Mouse (Mus musculus) intestine, embryonic 14.5 days (tissue): Measurements from ENCODE around the gene Slc43a2. TPM values are rescaled to one million over a fixed set of nuclear protein-coding genes. Genes with fewer than 3 reads are reported as not detected.

ENCODE experiments used
- ATAC-seq: fragments of 200-750 bp; cut with Nextera tagmentation; replicated peaks from 2 replicates; pipeline ENCODE4 v1.8.0; 2017; ENCODE audit warnings: low read depth, moderate number of reproducible peaks, moderate TSS enrichment, moderate library complexity; ENCODE audit not compliant: low FRiP score, low TSS enrichment
- DNase-seq: peaks from one replicate; pipeline ENCODE4 v3.0.0-alpha.2; 2018; ENCODE audit warnings: low spot score
- H3K27ac ChIP-seq: fragments of 300-500 bp; sonication (generic); 2 replicates; pipeline ENCODE4 v1.5.1; 2014; ENCODE audit warnings: low read depth, mild to moderate bottlenecking, control low read depth
- H3K27me3 ChIP-seq: fragments of 300-500 bp; sonication (generic); replicated peaks from 2 replicates; pipeline ENCODE4 v1.6.1; 2014; ENCODE audit warnings: low read length, control low read depth; ENCODE audit not compliant: control insufficient read depth, insufficient read depth
- H3K36me3 ChIP-seq: fragments of 300-500 bp; sonication (generic); 2 replicates; pipeline ENCODE4 v1.6.1; 2014; ENCODE audit warnings: low read length, control low read depth; ENCODE audit not compliant: control insufficient read depth, insufficient read depth
- H3K4me1 ChIP-seq: fragments of 300-500 bp; sonication (generic); replicated peaks from 2 replicates; pipeline ENCODE4 v1.6.1; 2014; ENCODE audit warnings: low read length, control low read depth, mixed read lengths; ENCODE audit not compliant: control insufficient read depth, insufficient read depth
- H3K4me2 ChIP-seq: fragments of 300-500 bp; sonication (generic); 2 replicates; pipeline ENCODE4 v1.6.1; 2014; ENCODE audit warnings: low read length
- H3K4me3 ChIP-seq: fragments of 300-500 bp; sonication (generic); 2 replicates; pipeline ENCODE4 v1.5.1; 2014; ENCODE audit warnings: low read depth, low read length, control low read depth, mixed read lengths
- H3K9ac ChIP-seq: fragments of 300-500 bp; sonication (generic); 2 replicates; pipeline ENCODE4 v1.6.1; 2014; ENCODE audit warnings: mild to moderate bottlenecking, low read length
- H3K9me3 ChIP-seq: fragments of 300-500 bp; sonication (generic); 2 replicates; pipeline ENCODE4 v1.6.1; 2016; ENCODE audit warnings: low read length, control low read depth; ENCODE audit not compliant: control insufficient read depth
- WGBS: fragments of 180-500 bp; shearing (Covaris S2); extraction: QIAGEN DNeasy Blood & Tissue Kit; methylation state at CpG from one replicate; pipeline ENCODE4 v1.1.7; 2014; 5-methylcytosine and 5-hydroxymethylcytosine counted together
- polyA plus RNA-seq: library from polyadenylated mRNA; unstranded; fragments of >200 nt; fragmentation: Nextera tagmentation; extraction: Ambion mirVana; gene quantifications from 2 replicates; pipeline ENCODE4 v1.2.1, GENCODE M21; 2014

The Slc43a2 gene
- polyA plus RNA-seq, 1 experiment from 2014 or later = 4.8 TPM

- H3K27me3 ChIP-seq = no peaks in the 10 kb centered on the region
- H3K9me3 ChIP-seq = no peaks in the 10 kb centered on the region
- no peaks in the 10 kb centered on the region for H3K36me3 ChIP-seq
- WGBS = 63% methylated on average over 2 of the region's 2 CpGs
- H3K4me2 ChIP-seq = no peak overlapping the region
- DNase-seq (no peak), ATAC-seq (0 out of 2 replicates have a peak, but pooled peaks have one; percentile 15)
- no peak overlapping the region for H3K27ac ChIP-seq
- peaks cover 5% of the 10 kb centered on the region; the same call in 1 of the 2 replicates for H3K4me1 ChIP-seq
- no peak overlapping the region for H3K4me3 ChIP-seq
- H3K9ac ChIP-seq = no peak overlapping the region
These were observed 52.0 kb downstream of the Slc43a2 start for GRCm38 (mm10) chr11:75583521-75583920.

DNA sequence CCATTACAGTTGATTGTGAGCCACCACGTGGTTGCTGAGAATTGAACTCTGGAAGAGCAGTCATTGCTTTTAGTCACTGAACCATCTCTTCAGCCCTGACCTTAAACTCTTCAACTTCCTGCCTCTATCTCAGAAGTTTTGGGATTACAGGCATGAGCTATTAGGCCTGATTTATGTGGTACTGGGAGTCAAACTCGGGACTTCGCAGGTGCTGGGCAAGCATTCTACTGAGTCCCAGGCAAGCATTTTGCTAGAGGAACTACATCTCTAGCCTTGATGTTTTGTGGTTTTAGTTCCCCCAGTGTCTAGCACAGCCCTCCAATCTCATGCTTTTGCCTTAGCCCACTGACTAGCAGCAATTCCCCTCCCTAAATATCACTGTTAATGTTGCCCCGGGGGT lies 53.6 kb downstream of the Slc43a2 start:
- Histone ChIP-seq H3K27ac (no peak overlapping the region), H3K27me3 (no peaks in the 10 kb centered on the region), H3K36me3 (no peaks in the 10 kb centered on the region), H3K4me2 (no peak overlapping the region), H3K4me3 (no peak overlapping the region), H3K4me1 (peaks cover 16% of the 10 kb centered on the region), H3K9ac (no peak overlapping the region), H3K9me3 (no peaks in the 10 kb centered on the region)
- ATAC-seq (no peak), DNase-seq (no peak)
- WGBS = 67% methylated on average over 4 of the region's 4 CpGs

- 76% methylated on average over 5 of the region's 5 CpGs for WGBS
- ATAC-seq = no peak
- no peaks in the 10 kb centered on the region for H3K27me3 ChIP-seq
- no peaks in the 10 kb centered on the region for H3K36me3 ChIP-seq
- H3K27ac ChIP-seq = no peak overlapping the region
- peaks cover 16% of the 10 kb centered on the region for H3K4me1 ChIP-seq
- no peak overlapping the region for H3K4me2 ChIP-seq
- H3K4me3 ChIP-seq = no peak overlapping the region
- H3K9me3 ChIP-seq = no peaks in the 10 kb centered on the region
- no peak overlapping the region for H3K9ac ChIP-seq
- no peak for DNase-seq
These were observed 54.5 kb downstream of the Slc43a2 start for GRCm38 (mm10) chr11:75585978-75586377.

DNA sequence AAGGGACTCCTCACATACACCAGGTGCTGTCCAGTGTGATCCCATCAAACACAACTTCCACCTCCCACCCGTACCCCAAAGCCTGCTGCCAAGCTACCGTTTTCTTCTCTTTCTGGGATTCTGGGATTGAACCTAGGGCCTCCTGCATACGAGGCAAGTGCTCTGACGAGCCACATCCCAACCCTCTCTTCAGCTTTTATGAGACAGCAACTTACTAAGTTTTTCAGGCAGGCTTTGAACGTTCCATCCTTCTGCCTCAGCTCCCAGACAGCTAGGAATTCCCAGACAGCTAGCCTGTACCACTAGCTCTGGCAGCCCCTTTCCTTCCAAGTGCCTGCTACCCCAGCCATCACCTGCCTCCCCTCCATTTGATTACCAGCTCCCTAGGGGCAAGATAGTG lies 55.5 kb downstream of the Slc43a2 start:
- DNase-seq = no peak
- WGBS = 80% methylated on average over 5 of the region's 5 CpGs

DNA sequence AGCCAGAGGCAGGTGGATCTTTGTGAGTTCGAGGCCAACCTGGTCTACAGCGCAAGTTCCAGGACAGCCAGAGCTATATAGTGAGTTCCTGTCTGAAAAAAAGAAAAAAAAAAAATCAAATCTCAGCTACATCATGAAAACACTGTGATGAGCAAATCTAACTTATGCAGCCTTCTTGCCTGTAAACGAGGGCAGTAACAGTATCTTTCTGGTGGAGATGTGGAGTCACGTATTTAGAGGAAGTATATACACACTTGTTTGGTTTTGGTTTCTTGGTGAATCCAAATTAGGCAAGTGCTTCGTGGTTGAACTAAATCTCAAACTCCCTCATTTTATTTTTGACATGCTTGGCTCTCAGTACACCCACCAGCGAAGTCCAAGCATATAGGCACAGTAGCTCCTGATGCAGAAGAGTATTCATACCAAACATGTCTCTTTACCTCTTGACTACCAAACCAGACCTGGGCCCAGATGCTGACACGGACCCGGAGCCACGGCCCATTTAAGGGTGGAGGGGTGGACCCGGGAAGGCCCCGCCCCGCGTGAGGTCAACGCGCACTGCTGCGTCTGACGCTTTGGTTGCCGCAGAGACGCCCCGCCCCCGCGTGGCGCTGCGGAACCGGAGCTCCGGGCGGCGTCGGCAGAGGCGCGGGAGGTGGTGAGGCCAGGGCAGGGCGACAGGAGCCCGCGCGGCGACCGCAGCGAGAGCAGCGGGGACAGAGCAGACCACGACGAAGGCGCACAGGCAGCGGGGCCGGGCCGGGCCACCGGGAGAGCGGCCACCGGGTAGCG lies 56.2 kb downstream of the Slc43a2 start, which contains the start of gene Pitpna:
Pitpna (plus strand) TSS at position 605 of the 792 bp plus-strand sequence.
- Histone ChIP-seq H3K9ac (peak within 1 kb of the TSS; percentile 83), H3K36me3 (peaks cover 6% of the 10 kb centered on the region; the same call in 1 of the 2 replicates), H3K9me3 (no peaks in the 10 kb centered on the region), H3K27ac (peak within 1 kb of the TSS; percentile 84), H3K27me3 (no peaks in the 10 kb centered on the region), H3K4me3 (peak within 1 kb of the TSS; percentile 84), H3K4me2 (peak within 1 kb of the TSS; percentile 67), H3K4me1 (peaks cover 16% of the 10 kb centered on the region)
- WGBS = 5% methylated on average over 49 of the region's 49 CpGs
- peak; percentile 95 for DNase-seq
- peak; percentile 95 for ATAC-seq

More for the DNA sequence above, 55.5 kb downstream of the Slc43a2 start:
- H3K27ac ChIP-seq = no peak overlapping the region
- no peak overlapping the region for H3K4me2 ChIP-seq
- ATAC-seq = no peak
- H3K9me3 ChIP-seq = no peaks in the 10 kb centered on the region
- H3K36me3 ChIP-seq = no peaks in the 10 kb centered on the region
- peaks cover 16% of the 10 kb centered on the region for H3K4me1 ChIP-seq
- H3K4me3 ChIP-seq = no peak overlapping the region
- H3K27me3 ChIP-seq = no peaks in the 10 kb centered on the region
- no peak overlapping the region for H3K9ac ChIP-seq

GRCm38 (mm10) chr11:75588285-75588941 lies 56.9 kb downstream of the Slc43a2 start:
- H3K27ac ChIP-seq = peak overlapping the region; percentile 84
- H3K36me3 ChIP-seq = peaks cover 11% of the 10 kb centered on the region
- H3K4me1 ChIP-seq = peaks cover 16% of the 10 kb centered on the region
- no peak for DNase-seq
- H3K4me3 ChIP-seq = peak overlapping the region; percentile 84
- peak overlapping the region; percentile 67 for H3K4me2 ChIP-seq
- H3K27me3 ChIP-seq = no peaks in the 10 kb centered on the region
- peak; percentile 77 for ATAC-seq
- H3K9ac ChIP-seq = peak overlapping the region; percentile 83
- H3K9me3 ChIP-seq = no peaks in the 10 kb centered on the region
- WGBS = under 1% methylated on average over 37 of the region's 37 CpGs

DNA sequence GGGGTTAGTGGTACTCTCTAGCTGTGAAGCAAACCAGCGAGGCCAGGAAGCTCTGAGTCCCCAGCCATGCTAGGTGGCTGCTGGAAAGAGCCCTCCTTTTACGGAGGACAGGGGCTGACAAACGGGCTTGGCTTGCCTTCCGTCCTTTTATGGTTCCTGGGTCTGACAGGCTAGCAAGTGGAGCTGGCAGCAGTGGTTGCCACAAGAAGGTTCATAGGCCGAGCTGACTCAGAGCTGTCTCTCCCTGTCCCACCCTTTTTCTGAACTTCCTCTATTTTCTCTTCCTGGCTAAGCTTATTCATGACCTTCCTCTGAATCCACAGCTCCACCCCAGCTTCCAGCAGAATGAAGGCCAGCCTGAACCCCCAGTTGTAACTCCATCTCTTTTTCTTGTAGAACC lies 61.1 kb downstream of the Slc43a2 start:
- ATAC-seq = no peak
- no peak overlapping the region for H3K4me2 ChIP-seq
- H3K36me3 ChIP-seq = peaks cover 41% of the 10 kb centered on the region
- WGBS = 77% methylated on average over 5 of the region's 5 CpGs
- H3K4me3 ChIP-seq = no peak overlapping the region
- H3K4me1 ChIP-seq = peaks cover 13% of the 10 kb centered on the region
- H3K27me3 ChIP-seq = no peaks in the 10 kb centered on the region
- no peaks in the 10 kb centered on the region for H3K9me3 ChIP-seq
- DNase-seq = no peak
- no peak overlapping the region for H3K27ac ChIP-seq
- H3K9ac ChIP-seq = no peak overlapping the region

DNA sequence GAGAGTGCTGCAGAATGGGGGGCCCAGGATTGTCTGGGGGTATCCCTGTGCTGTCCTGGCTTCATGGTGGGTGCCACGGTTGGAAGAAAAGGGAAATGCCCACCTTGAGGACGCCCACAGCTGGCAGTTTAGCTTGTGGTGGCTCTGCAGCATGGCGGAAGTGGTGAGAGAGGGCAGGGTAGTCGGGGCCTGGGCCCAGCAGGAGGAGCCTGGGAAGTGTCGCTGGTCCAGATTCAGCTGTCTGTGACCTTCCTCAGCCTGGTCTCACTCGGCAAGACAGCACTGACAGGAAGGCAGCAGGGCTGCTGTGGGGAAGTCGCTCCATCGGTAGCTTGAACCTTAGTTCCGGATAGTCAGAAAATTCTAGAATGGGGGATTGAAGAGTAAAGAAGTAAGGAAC lies 62.9 kb downstream of the Slc43a2 start:
- H3K4me2 ChIP-seq = no peak overlapping the region
- DNase-seq = no peak
- ATAC-seq = no peak
- no peak overlapping the region for H3K9ac ChIP-seq
- 77% methylated on average over 9 of the region's 9 CpGs for WGBS
- no peak overlapping the region for H3K27ac ChIP-seq
- H3K9me3 ChIP-seq = no peaks in the 10 kb centered on the region
- no peak overlapping the region for H3K4me3 ChIP-seq
- H3K36me3 ChIP-seq = peaks cover 59% of the 10 kb centered on the region
- H3K27me3 ChIP-seq = no peaks in the 10 kb centered on the region
- H3K4me1 ChIP-seq = peaks cover 3% of the 10 kb centered on the region
